Mouse (Mus musculus): Measurements from ENCODE around the gene Tenm3. TPM values are rescaled to one million over a fixed set of nuclear protein-coding genes. Genes with fewer than 3 reads are reported as not detected.

Gene Tenm3
- total RNA-seq, 2 experiments from 2014 or later: 79.3 to 79.7 TPM

DNA sequence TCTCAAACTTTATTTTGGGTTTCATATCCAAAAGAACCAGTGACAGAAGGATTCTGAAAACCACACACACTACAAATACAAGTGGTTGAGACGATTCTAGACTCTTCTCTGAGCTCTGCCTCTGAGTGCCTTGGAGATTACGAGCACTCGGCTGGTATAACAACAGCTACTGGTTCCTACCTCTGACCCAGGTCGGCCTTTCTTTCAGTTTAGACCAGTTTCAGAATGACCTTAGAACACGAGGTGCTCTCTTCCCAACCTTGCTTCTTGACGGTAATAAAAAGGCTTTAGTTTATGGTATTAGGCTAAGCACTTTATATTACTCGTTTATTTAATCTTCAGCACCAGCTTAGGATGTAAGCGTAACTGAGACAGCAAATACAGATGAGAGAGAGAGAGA, 528.1 kb downstream of the Tenm3 start:
- no peak for DNase-seq (ENCODE audit: low spot score in 2 of 2)
- intact Hi-C loops (cut with DNase I): loop anchor here (10.0 kb wide), 1 partner anchor 199 kb away; no protein-coding TSS in a partner anchor

GRCm38 (mm10) chr8:48313985-48314368, 529.8 kb downstream of the Tenm3 start:
- DNase-seq (ENCODE audit: low spot score in 2 of 2): no peak
- intact Hi-C loops (cut with DNase I): loop anchor here (10.0 kb wide), 1 partner anchor 201 kb away; no protein-coding TSS in a partner anchor

DNA sequence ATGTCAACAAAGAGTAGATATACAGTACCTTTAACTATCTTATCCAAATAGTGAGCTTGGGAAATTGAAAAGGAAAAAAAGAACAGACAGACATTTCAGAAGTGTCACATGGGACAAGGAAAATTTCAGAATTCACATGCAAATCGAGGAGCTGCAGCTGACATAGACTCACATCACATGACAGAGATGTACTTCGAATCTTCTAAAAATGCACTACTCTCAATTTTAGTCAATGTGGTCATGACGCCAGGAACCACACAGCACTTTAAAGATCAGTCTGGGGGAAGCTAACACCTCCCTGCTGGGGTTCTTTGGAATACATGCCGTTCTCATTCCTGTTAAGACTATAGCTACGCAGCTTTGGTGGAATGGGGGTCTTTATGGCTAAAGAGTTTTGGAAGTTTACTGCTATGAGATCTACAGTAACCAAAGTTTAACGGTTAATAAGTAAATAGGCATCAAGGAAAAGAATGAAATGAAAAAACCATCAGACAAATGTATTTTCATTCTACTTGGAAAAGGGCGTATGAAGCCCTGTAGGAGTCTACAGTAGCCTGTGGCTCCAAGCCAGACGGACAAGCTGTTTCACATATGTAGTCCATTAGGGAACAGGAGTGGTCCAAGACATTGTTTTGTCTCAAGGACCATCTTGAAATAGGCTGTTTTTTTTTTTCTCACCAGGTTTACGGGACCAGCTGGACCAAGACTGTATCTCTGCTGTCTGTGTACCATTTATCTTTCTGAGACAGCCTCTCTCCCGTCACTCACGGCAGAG, 530.4 kb downstream of the Tenm3 start:
- DNase-seq (ENCODE audit: low spot score in 2 of 2): peak; percentile 43 to 45
- intact Hi-C loops (cut with DNase I): loop anchor here (10.0 kb wide), 1 partner anchor 201 kb away; no protein-coding TSS in a partner anchor

- intact Hi-C loops (cut with DNase I): loop anchor here (10.0 kb wide), 1 partner anchor 203 kb away; no protein-coding TSS in a partner anchor
- no peak for DNase-seq (ENCODE audit: low spot score in 2 of 2)
These were observed 532.0 kb downstream of the Tenm3 start for GRCm38 (mm10) chr8:48311706-48312105.

- no peak for DNase-seq (ENCODE audit: low spot score in 2 of 2)
- intact Hi-C loops (cut with DNase I): loop anchor here (10.0 kb wide), 1 partner anchor 204 kb away; no protein-coding TSS in a partner anchor
These were observed 533.4 kb downstream of the Tenm3 start for GRCm38 (mm10) chr8:48310240-48310849.

DNA sequence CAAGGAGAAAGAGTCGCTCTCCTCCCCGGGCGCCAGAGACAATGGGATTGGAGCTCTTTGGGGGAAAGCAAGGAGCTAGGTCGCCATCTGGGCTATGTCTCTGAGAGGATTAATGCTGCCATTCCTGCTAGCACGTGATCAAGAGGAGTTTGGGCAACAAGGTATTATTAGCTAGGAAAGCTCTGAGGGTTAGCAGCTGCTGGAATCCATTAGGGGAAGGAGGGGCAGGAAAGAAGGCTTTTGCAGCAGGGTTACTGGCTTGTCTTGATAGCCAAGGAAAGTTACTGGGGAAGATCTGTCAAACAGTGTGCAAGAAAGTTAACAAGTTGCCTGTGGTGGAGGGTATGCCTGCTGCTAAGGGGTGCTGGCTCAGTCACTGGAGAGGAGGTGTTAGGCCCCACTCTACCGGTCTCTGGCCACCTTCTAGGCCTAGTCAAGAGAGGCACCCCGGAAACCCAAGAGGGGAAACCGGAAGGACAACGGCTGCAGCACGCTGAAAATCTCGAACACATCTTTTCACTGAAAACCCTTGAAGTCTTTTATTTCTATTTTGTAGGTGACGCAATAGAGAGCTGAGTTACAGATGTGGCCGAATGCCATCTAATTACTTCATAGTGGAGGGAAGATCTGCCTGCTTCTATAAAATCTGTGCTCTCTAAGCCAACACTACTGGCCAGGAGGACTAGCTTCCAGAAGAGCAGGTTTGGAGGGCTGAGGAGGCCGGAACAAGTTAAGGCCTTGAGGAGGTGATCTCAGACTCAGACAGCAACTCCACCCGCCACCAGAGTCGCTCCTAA, 534.4 kb downstream of the Tenm3 start:
- intact Hi-C loops (cut with DNase I): no loop called here
- no peak for DNase-seq (ENCODE audit: low spot score in 2 of 2)

GRCm38 (mm10) chr8:48304224-48304623, 539.5 kb downstream of the Tenm3 start:
- intact Hi-C loops (cut with DNase I): no loop called here
- no peak for DNase-seq (ENCODE audit: low spot score in 2 of 2)

GRCm38 (mm10) chr8:48300613-48301037, 543.1 kb downstream of the Tenm3 start:
- DNase-seq (ENCODE audit: low spot score in 2 of 2): peak in 1 of 2 experiments; percentile 33
- intact Hi-C loops (cut with DNase I): no loop called here

DNA sequence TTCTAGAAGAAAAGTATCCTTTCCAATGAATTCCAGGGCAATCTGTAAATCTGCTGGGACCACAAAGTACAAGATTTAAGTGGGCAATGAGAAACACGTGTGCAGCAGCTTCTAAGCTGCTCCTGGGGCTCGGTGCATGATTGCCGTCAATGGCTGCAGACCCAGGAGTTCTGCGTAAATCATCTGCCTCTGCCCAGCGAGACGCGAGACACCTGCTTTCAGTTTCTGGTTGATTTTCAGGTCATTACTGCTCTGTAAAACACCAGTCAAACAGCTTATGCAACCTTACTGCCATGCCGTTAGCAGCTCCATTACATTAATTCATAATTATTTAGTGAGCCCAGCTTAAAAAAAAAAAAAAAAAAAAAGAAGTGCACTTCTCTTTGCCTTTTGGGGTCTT, 543.7 kb downstream of the Tenm3 start:
- intact Hi-C loops (cut with DNase I): no loop called here
- no peak for DNase-seq (ENCODE audit: low spot score in 2 of 2)

- no peak for DNase-seq (ENCODE audit: low spot score in 2 of 2)
- intact Hi-C loops (cut with DNase I): no loop called here
These were observed 544.4 kb downstream of the Tenm3 start for GRCm38 (mm10) chr8:48299341-48299740.

- no peak for DNase-seq (ENCODE audit: low spot score in 2 of 2)
- intact Hi-C loops (cut with DNase I): no loop called here
These were observed 547.4 kb downstream of the Tenm3 start for GRCm38 (mm10) chr8:48296371-48296770.

DNA sequence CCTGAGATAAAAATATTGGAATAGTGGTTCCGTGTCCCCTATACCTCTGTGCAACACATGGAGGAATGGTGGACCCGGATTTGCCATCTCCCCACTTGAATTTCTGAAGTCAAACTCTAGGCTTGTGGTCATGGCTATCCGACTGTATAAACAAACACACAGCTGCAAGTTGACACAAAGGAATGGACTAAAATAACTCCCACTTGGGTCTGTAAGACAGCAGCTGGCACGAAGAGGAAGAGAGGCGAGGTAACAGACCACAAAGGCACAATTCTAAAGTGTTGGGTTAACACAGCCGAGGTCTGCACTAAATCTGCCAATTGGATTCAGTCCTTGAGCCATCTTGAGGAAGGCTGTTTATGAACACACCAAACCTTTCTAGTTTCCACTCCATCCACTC, 548.2 kb downstream of the Tenm3 start:
- intact Hi-C loops (cut with DNase I): no loop called here

DNA sequence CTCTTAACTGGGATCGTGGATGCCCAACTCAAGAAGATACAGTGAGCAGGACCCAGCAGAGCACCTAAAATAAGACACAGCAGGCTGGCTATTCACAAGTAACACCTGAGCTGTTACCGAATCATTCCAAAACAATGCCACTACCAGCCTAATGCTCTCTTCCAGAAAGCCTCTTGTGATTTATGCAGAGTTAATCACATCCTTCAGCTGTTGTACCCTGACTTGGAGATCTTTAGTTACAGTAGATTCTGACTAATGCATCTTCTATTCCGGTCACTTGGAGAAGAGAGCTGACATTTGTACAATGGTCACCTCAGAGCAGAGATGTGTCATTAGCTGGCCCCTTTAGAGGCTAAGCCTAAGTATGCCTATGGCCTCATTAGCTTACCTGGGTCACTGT, 550.0 kb downstream of the Tenm3 start:
- intact Hi-C loops (cut with DNase I): no loop called here
- no peak for DNase-seq (ENCODE audit: low spot score in 2 of 2)

More for the DNA sequence above, 548.2 kb downstream of the Tenm3 start:
- no peak for DNase-seq (ENCODE audit: low spot score in 2 of 2)

DNA sequence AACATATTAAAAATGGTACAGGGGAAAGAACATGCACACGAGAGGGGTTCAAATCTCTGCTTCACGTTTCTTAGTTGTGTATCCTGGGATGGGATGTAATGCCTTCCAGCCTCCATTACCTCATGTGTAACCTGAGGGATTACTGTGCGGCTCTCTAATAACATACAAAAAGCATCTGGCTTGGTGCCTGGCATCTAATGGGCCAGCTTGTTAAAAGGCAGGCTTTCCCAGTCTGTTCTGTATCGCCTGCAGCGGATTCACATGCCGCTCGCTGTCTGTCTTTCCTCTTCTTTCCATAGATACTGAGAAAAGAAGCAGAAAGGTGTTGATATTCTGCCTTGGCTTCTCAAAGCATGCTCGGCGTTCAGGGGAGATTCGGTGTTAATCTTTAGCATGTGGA, 558.3 kb downstream of the Tenm3 start:
- intact Hi-C loops (cut with DNase I): no loop called here
- no peak for DNase-seq (ENCODE audit: low spot score in 2 of 2)

GRCm38 (mm10) chr8:48281855-48282254, 561.9 kb downstream of the Tenm3 start:
- intact Hi-C loops (cut with DNase I): no loop called here

DNA sequence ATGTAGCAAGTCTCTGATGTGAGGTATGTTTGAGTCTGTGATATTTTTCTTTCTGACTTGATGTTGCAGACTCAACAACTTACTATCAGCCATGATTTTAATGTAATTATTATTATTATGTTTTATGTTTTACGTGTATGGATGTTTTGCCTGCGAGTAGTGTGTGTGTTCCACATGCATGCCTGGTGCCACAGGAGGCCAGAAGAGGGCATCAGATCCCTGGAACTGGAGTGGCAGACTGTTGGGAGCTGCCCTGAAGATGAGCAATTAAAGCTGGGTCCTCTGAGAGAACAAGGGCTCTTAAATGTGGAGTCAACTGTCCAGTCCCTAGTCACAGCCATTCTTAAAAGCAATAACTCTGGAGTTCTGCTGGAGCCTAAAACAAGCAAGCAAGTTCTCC, 564.4 kb downstream of the Tenm3 start:
- no peak for DNase-seq (ENCODE audit: low spot score in 2 of 2)
- intact Hi-C loops (cut with DNase I): no loop called here

More at GRCm38 (mm10) chr8:48281855-48282254, 561.9 kb downstream of the Tenm3 start:
- DNase-seq (ENCODE audit: low spot score in 2 of 2): no peak

- no peak for DNase-seq (ENCODE audit: low spot score in 2 of 2)
- intact Hi-C loops (cut with DNase I): no loop called here
These were observed 565.6 kb downstream of the Tenm3 start for GRCm38 (mm10) chr8:48277986-48278635.

- peak in 1 of 2 experiments; percentile 28 for DNase-seq (ENCODE audit: low spot score in 2 of 2)
- intact Hi-C loops (cut with DNase I): no loop called here
These were observed 568.7 kb downstream of the Tenm3 start for GRCm38 (mm10) chr8:48275066-48275465.

- intact Hi-C loops (cut with DNase I): no loop called here
- DNase-seq (ENCODE audit: low spot score in 2 of 2): no peak
These were observed 569.2 kb downstream of the Tenm3 start for GRCm38 (mm10) chr8:48274566-48274965.

DNA sequence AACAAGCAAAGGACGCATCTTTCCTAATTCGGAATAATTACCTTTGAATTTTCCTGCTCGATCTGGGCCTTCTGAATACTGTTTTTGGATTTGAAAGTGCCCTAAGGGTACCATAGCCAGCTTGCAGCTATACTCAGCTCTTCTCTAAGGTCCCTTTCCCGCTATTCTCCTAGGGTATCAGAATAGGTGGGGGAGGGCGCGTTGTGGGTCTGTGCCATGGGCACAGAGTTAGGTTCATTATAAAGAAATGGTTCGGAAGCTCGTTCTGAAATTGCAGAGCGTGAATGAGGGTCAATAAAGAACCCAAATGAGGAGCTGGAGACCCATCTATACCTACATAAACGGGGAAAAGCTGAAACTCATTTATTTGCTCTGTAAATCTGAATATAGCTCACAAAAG, 575.1 kb downstream of the Tenm3 start:
- intact Hi-C loops (cut with DNase I): no loop called here
- no peak for DNase-seq (ENCODE audit: low spot score in 2 of 2)
